Mouse (Mus musculus) neural tube, embryonic 13.5 days (tissue): ENCODE measurements at regions not wholly inside any gene's neighbourhood (a gene's known extent, or its start where the extent isn't known, plus 50 kb on each side); places are given as distances from the start of the nearest gene placed in this dataset.

Source experiments
- ATAC-seq: fragments of 200-750 bp; cut with Nextera tagmentation; 2 replicates; pipeline ENCODE4 v1.8.0; 2017; ENCODE audit warnings: low read depth, mild to moderate bottlenecking, moderate TSS enrichment, moderate library complexity
- H3K27ac ChIP-seq: fragments of 300-500 bp; sonication (generic); replicated peaks from 2 replicates; pipeline ENCODE4 v1.5.1; 2015; ENCODE audit warnings: moderate library complexity, mild to moderate bottlenecking, inconsistent platforms
- H3K27me3 ChIP-seq: fragments of 300-500 bp; sonication (generic); 2 replicates; pipeline ENCODE4 v1.6.1; 2015; ENCODE audit warnings: mild to moderate bottlenecking, inconsistent platforms
- H3K36me3 ChIP-seq: fragments of 300-500 bp; sonication (generic); 2 replicates; pipeline ENCODE4 v1.6.1; 2015; ENCODE audit warnings: mild to moderate bottlenecking, inconsistent platforms
- H3K4me1 ChIP-seq: fragments of 300-500 bp; sonication (generic); replicated peaks from 2 replicates; pipeline ENCODE4 v1.6.1; 2015; ENCODE audit warnings: inconsistent platforms
- H3K4me2 ChIP-seq: fragments of 300-500 bp; sonication (generic); 2 replicates; pipeline ENCODE4 v1.6.1; 2015; ENCODE audit warnings: inconsistent platforms, mild to moderate bottlenecking, moderate library complexity
- H3K4me3 ChIP-seq: fragments of 300-500 bp; sonication (generic); 2 replicates; pipeline ENCODE4 v1.5.1; 2015; ENCODE audit warnings: mild to moderate bottlenecking, inconsistent platforms
- H3K9ac ChIP-seq: fragments of 300-500 bp; sonication (generic); 2 replicates; pipeline ENCODE4 v1.6.1; 2015; ENCODE audit warnings: moderate library complexity, mild to moderate bottlenecking, inconsistent platforms
- H3K9me3 ChIP-seq: fragments of 300-500 bp; sonication (generic); 2 replicates; pipeline ENCODE4 v1.6.1; 2016; ENCODE audit warnings: inconsistent platforms
- WGBS: fragments of 180-500 bp; shearing (Covaris S2); methylation state at CpG from one replicate; pipeline ENCODE4 v1.1.7; 2015; 5-methylcytosine and 5-hydroxymethylcytosine counted together

DNA sequence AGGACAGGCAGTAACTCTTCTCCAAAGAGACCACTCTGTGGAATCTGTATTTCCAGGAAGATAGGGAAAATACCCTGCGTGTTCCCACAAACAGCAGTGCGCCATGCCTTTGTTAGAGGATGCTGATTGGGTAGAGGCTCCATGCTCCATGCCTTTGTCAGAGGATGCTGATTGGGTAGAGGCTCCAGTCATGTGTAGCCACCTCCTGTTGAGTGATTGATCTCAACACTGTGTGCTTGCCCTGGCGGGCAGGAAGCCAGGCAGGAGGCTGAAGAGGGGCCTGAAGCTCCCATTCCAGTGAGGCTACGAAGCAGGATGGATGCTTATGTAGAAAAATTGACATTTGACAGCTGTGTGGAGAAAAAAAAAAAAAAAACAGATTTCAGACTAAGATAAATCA is 131.9 kb upstream of the Prr30 start:
- no peak overlapping the region for H3K4me3 ChIP-seq
- no peak overlapping the region for H3K9ac ChIP-seq
- H3K9me3 ChIP-seq = no peaks in the 10 kb centered on the region
- ATAC-seq = no peak
- peaks cover 5% of the 10 kb centered on the region for H3K4me1 ChIP-seq
- H3K27me3 ChIP-seq = no peaks in the 10 kb centered on the region
- 54% methylated on average over 4 of the region's 4 CpGs for WGBS
- no peak overlapping the region for H3K4me2 ChIP-seq
- no peaks in the 10 kb centered on the region for H3K36me3 ChIP-seq
- H3K27ac ChIP-seq = no peak overlapping the region

DNA sequence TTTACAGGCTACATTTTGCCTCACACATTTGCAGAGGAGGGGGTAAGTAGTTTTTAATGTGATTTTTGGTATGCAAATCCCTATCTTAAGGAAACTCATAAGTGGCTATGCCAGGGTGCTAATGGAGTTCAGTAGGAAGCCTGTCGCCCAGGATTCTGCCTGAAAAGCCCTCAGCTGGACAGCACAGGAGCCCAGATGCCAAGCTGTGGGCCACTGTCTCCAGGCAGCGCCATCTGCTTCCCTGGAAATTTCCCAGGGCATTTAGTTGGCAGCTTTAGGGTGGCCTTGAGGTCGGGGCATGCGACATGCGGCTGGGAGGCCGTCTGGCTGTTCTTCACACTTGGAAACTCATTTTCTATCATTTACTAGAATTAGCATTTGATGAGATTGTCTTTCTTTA is 127.3 kb upstream of the Prr30 start:
- ATAC-seq = peak; percentile 72
- WGBS = 24% methylated on average over 6 of the region's 6 CpGs

DNA sequence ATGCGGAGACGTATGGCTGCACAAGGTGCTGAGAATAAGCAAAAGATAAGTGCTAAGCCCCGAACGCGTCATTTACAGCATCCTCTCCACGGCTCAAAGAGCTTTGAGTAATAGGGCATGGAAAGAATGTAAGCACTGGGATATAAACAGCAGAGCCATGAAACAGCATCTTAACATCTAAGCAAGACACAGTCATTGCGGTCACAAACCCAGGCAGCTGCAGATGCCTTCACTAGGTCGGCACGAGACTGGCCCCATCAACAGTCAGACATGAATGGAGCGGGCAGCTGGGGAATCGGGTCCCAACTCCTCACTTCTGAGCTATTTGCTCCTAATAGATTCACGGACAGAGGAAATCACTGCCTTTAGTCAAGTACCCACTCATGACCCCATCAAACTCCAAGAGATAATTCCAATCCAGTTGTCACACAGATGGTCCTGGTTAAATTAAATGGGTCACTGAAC is 126.4 kb upstream of the Prr30 start:
- H3K4me1 ChIP-seq = peaks cover 16% of the 10 kb centered on the region
- H3K4me3 ChIP-seq = no peak overlapping the region
- H3K9me3 ChIP-seq = no peaks in the 10 kb centered on the region
- no peak overlapping the region for H3K4me2 ChIP-seq
- 40% methylated on average over 12 of the region's 12 CpGs for WGBS
- no peaks in the 10 kb centered on the region for H3K27me3 ChIP-seq
- no peaks in the 10 kb centered on the region for H3K36me3 ChIP-seq
- H3K27ac ChIP-seq = 0 out of 2 replicates have a peak overlapping the region, but pooled peaks have one; percentile 23
- no peak overlapping the region for H3K9ac ChIP-seq
- peak; percentile 69; the same call in 1 of the 2 replicates for ATAC-seq

More for the DNA sequence above, 127.3 kb upstream of the Prr30 start:
- Histone ChIP-seq H3K36me3 (no peaks in the 10 kb centered on the region), H3K4me1 (peaks cover 16% of the 10 kb centered on the region), H3K9ac (no peak overlapping the region), H3K27ac (no peak overlapping the region; the same call in 1 of the 2 replicates), H3K4me3 (no peak overlapping the region), H3K27me3 (no peaks in the 10 kb centered on the region), H3K4me2 (no peak overlapping the region), H3K9me3 (no peaks in the 10 kb centered on the region)

DNA sequence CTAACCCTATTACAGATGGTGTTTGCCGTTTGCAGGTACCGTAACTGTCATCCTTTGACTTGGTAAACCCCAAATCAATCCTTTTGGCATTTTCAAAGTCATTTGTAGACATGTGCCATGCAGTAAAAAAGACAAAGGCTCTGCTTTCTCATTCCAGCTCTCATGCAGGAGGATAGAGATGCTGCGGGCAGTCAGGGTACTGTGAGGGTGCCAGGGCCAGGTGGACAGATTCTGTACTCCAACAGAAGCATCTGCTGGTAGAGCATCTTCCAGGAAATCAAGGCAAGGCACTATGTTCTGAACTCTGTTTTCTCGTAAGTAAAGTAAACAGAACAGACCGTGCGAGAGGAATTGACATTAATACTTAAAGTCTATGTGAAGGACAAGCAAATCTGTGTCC is 123.2 kb upstream of the Prr30 start:
- no peak for ATAC-seq
- H3K4me2 ChIP-seq = no peak overlapping the region
- 89% methylated on average over 6 of the region's 6 CpGs for WGBS
- no peaks in the 10 kb centered on the region for H3K27me3 ChIP-seq
- H3K27ac ChIP-seq = no peak overlapping the region
- H3K9ac ChIP-seq = no peak overlapping the region
- H3K36me3 ChIP-seq = no peaks in the 10 kb centered on the region
- peaks cover 16% of the 10 kb centered on the region for H3K4me1 ChIP-seq
- H3K9me3 ChIP-seq = no peaks in the 10 kb centered on the region
- H3K4me3 ChIP-seq = no peak overlapping the region

DNA sequence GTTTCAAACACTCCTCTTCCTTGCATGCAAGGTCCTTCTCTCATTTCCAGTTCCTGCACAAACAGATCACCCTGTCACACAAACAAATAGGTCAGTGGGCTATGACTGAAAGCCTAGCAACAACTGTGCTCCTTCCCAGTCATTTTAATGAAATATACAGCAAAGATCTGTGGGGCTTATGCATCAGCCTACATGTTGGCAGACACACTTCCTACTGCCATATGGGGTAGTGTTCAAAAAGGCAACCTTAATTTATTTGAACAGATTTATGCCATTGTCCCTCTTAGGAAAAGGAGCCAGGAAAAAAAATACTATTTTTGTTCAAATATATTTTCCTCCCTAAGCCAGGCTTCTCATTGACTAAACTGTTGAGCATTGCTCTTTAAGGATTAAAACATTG is 107.8 kb upstream of the Prr30 start:
- H3K27me3 ChIP-seq = no peaks in the 10 kb centered on the region
- H3K4me2 ChIP-seq = no peak overlapping the region
- no peak overlapping the region for H3K4me3 ChIP-seq
- peaks cover 4% of the 10 kb centered on the region; the same call in 1 of the 2 replicates for H3K4me1 ChIP-seq
- no peak overlapping the region for H3K9ac ChIP-seq
- no peak overlapping the region for H3K27ac ChIP-seq
- no peaks in the 10 kb centered on the region for H3K9me3 ChIP-seq
- no peaks in the 10 kb centered on the region for H3K36me3 ChIP-seq
- no peak for ATAC-seq

DNA sequence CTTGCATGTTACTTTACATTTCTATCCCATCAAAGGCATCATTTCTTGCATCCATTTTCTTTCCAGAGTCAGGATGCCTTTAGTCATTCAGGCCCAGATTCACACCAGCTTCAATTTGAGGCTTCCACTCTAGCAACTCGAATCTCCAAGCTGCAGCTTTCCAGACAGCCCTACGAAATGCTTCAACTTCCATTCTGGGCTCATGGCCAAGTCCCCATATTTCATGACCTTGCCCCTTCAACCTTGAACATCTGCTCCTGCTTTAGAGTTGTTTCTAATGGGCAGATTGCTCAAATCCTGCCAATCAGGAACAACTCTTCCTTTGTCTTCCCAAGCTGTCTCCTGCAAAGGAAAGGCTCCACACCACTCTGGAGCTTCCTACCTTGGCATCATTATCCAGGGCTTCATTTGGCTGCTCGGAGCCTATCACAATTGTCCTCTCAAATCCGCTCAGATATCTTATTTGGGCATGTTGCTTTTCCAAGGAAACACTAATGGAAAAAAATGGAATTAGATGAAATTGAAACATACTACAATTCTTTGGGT is 104.4 kb upstream of the Prr30 start:
- WGBS = 51% methylated on average over 4 of the region's 4 CpGs
- Histone ChIP-seq H3K36me3 (no peaks in the 10 kb centered on the region), H3K9ac (no peak overlapping the region), H3K4me1 (peaks cover 4% of the 10 kb centered on the region; the same call in 1 of the 2 replicates), H3K4me2 (no peak overlapping the region), H3K27ac (no peak overlapping the region), H3K27me3 (no peaks in the 10 kb centered on the region), H3K4me3 (no peak overlapping the region), H3K9me3 (no peaks in the 10 kb centered on the region)
- ATAC-seq = no peak

DNA sequence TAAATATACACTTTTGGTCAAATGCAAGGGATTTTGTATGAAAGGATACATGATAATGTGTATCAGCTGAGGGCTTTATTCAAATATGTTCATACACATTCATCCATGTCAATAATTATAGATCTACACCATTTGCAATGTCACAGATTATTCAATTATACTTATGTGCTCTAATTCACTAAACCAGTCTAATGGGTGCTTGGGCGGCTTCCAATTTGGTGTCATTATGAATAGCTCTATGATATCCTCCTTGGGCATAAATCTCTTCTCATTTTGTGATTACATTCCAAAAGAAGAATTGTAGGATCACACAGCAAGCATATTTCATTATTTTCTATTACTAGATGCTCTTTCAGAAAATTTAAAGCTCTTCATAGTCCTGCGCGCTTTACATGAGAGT is 97.7 kb upstream of the Prr30 start:
- no peak overlapping the region for H3K4me2 ChIP-seq
- no peak overlapping the region for H3K4me3 ChIP-seq
- H3K9me3 ChIP-seq = no peaks in the 10 kb centered on the region
- no peak overlapping the region for H3K27ac ChIP-seq
- no peak for ATAC-seq
- no peaks in the 10 kb centered on the region for H3K27me3 ChIP-seq
- H3K4me1 ChIP-seq = no peaks in the 10 kb centered on the region
- WGBS = 75% methylated on average over 3 of the region's 3 CpGs
- no peak overlapping the region for H3K9ac ChIP-seq
- H3K36me3 ChIP-seq = no peaks in the 10 kb centered on the region

DNA sequence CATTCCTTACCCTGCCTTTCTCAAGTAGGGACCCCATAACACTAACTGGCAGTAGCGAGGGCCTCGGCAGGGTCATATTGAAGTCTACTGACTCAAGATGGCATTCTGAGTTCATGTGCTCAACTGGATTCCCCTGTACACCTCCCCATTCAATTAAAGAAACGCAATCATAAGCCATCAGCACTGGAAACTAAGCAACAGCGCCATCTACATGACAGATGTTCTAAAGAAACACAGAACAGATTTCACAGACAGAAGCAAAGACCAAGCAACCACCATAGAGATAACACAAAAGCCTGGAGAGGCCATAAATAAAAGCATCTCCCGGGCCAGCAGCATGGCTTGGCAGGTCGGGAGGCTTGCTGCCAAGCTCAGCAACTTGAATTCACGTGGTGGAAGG is 94.6 kb upstream of the Prr30 start:
- Histone ChIP-seq H3K36me3 (no peaks in the 10 kb centered on the region), H3K4me2 (no peak overlapping the region), H3K4me1 (peaks cover 13% of the 10 kb centered on the region; the same call in 1 of the 2 replicates), H3K9me3 (no peaks in the 10 kb centered on the region), H3K27ac (no peak overlapping the region), H3K9ac (no peak overlapping the region), H3K27me3 (no peaks in the 10 kb centered on the region), H3K4me3 (no peak overlapping the region)
- 23% methylated on average over 7 of the region's 7 CpGs for WGBS
- ATAC-seq = peak; percentile 47; the same call in 1 of the 2 replicates

DNA sequence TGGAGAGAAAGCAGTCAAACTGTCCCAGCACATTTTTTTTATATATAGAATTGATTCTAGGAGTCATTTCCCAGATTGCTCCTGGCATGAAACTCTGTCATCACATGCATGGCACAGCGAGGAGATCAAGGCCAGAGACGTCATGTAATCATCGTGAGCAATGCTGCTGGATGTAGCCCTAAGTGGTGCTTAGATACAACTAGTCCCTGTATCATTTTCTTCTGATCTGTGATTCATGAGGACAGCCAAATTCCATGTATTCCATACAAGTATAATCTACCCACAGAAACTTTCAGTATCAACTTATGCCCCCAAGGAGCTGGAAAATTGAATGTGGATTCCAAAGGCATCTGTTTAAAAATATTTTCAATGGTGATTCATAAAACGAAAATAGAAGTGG is 87.6 kb upstream of the Prr30 start:
- H3K4me3 ChIP-seq = no peak overlapping the region
- H3K4me2 ChIP-seq = no peak overlapping the region
- no peak for ATAC-seq
- 82% methylated on average over 4 of the region's 4 CpGs for WGBS
- H3K9ac ChIP-seq = no peak overlapping the region
- H3K27me3 ChIP-seq = no peaks in the 10 kb centered on the region
- peaks cover 13% of the 10 kb centered on the region; the same call in 1 of the 2 replicates for H3K4me1 ChIP-seq
- H3K36me3 ChIP-seq = no peaks in the 10 kb centered on the region
- no peak overlapping the region for H3K27ac ChIP-seq
- H3K9me3 ChIP-seq = no peaks in the 10 kb centered on the region

DNA sequence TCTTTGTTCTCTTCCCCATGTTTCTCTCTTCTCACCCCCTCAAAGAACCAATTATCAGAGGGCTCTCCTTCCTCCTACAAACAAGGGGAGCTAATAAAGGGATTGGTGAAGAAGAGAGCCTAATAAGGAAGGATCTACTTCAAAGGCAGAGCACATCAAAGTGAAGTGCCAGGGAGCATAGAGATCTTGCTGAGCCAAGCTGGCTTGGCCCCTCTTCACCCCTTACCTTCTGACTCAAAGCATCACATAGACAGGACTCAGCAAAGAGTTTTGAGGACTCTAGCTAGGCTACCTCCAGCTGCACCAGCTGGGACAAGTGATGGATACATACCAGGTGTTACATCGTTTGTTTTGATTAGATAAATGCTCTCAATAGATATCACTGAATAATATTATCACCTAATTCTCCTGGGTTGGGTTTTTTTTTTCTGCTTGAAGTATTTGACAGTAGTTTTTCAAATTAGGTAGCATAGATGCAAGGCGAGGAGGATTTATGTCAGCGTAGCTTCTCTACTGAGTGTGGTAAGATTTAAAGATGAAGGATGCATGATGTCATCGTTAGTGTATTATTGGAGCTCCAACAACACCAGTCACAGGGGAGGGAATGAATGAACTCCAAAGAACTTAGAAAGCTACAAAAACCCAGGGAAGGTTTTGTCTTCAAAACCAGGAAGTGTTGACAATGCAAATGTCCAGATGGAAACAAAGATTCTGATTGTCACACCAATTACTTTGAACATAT is 69.1 kb upstream of the Prr30 start:
- Histone ChIP-seq H3K27ac (no peak overlapping the region), H3K4me1 (no peaks in the 10 kb centered on the region), H3K36me3 (no peaks in the 10 kb centered on the region), H3K4me2 (no peak overlapping the region), H3K27me3 (no peaks in the 10 kb centered on the region), H3K4me3 (no peak overlapping the region), H3K9ac (no peak overlapping the region), H3K9me3 (no peaks in the 10 kb centered on the region)
- 60% methylated on average over 4 of the region's 4 CpGs for WGBS
- ATAC-seq = no peak

DNA sequence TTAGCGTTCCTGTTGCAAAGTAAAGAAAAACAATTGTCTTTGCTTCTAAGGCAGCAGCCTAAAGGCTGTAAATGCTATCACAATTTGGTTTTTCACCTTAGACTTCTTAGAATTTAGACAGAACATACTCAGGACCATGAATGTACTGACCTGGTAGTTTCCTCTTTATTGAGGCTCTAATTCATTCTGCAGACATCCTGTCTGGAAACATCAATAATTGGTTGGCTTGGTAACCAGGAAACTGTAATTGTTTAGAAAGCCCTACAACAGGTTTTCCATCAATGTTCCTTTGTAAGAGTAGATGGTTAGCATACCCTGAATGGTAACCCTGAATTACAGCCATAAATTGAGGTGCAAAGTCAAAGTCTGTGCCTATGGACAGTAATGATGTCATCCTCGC is 67.4 kb upstream of the Prr30 start:
- no peak overlapping the region for H3K4me2 ChIP-seq
- H3K9me3 ChIP-seq = no peaks in the 10 kb centered on the region
- no peak overlapping the region for H3K27ac ChIP-seq
- H3K36me3 ChIP-seq = no peaks in the 10 kb centered on the region
- no peak overlapping the region for H3K4me3 ChIP-seq
- ATAC-seq = no peak
- no peaks in the 10 kb centered on the region for H3K27me3 ChIP-seq
- WGBS = 62% methylated on average over 2 of the region's 2 CpGs
- no peaks in the 10 kb centered on the region for H3K4me1 ChIP-seq
- no peak overlapping the region for H3K9ac ChIP-seq
